Mouse (Mus musculus) bone marrow, adult 2 months (tissue): ENCODE results near the gene Per1.

Experiments used
- CTCF ChIP-seq: fragments of 200-500 bp; IDR thresholded peaks from 2 replicates; pipeline ENCODE4 v1.5.1; 2011; ENCODE audit warnings: low read length, control low read depth; ENCODE audit not compliant: control insufficient read depth, insufficient read depth
- POLR2A ChIP-seq: fragments of 200-500 bp; IDR thresholded peaks from 2 replicates; pipeline ENCODE4 v1.6.1; 2011; ENCODE audit warnings: low read depth, mild to moderate bottlenecking, control low read depth, low read length, borderline replicate concordance; ENCODE audit not compliant: control insufficient read depth

DNA sequence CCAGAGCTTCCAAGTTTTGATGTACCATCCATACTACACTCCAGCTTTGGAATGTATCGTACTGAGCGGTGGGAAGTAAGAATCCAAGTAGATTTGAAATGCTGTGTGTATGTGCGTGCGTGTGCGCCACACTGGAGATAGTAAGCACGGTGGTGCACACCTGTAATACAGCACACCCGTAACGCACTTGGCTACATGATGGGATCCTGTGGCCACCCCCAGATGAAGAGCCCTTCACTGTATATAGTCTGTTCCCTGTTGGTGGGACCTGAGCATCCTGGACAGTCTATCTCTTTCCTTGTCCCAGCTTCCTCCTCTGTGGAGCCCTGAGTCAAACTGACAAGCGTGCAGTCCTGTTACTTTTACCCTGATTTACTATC, 48.6 kb upstream of the Per1 start:
- TF ChIP-seq POLR2A = no peak
- no peak for TF ChIP-seq CTCF
